Mouse (Mus musculus) forebrain, embryonic 15.5 days (tissue): ENCODE measurements around the gene Med16. TPM values are rescaled to one million over a fixed set of nuclear protein-coding genes. Genes with fewer than 3 reads are reported as not detected.
A peak's percentile ranks its signal among the peaks of the same experiment; 100 is the strongest.
"Not testable (repeated sequence)": the region's sequence is repeated elsewhere in the genome, so short reads cannot be mapped to it uniquely, and the experiment has no call there.

ENCODE experiments used
- ATAC-seq: fragments of 200-750 bp; cut with Nextera tagmentation; replicated peaks from 2 replicates; pipeline ENCODE4 v1.8.0; 2017; ENCODE audit warnings: mild to moderate bottlenecking, moderate TSS enrichment, moderate library complexity
- H3K27ac ChIP-seq: fragments of 300-500 bp; sonication (generic); replicated peaks from 2 replicates; pipeline ENCODE4 v1.5.1; 2015; ENCODE audit warnings: mild to moderate bottlenecking, inconsistent platforms
- H3K27me3 ChIP-seq: fragments of 300-500 bp; sonication (generic); 2 replicates; pipeline ENCODE4 v1.6.1; 2015; ENCODE audit warnings: inconsistent platforms
- H3K36me3 ChIP-seq: fragments of 300-500 bp; sonication (generic); 2 replicates; pipeline ENCODE4 v1.6.1; 2015; ENCODE audit warnings: mild to moderate bottlenecking, inconsistent platforms
- H3K4me1 ChIP-seq: fragments of 300-500 bp; sonication (generic); 2 replicates; pipeline ENCODE4 v1.6.1; 2015; ENCODE audit warnings: inconsistent platforms
- H3K4me2 ChIP-seq: fragments of 300-500 bp; sonication (generic); replicated peaks from 2 replicates; pipeline ENCODE4 v1.6.1; 2015; ENCODE audit warnings: mild to moderate bottlenecking, inconsistent platforms
- H3K4me3 ChIP-seq: fragments of 300-500 bp; sonication (generic); 2 replicates; pipeline ENCODE4 v1.5.1; 2015; ENCODE audit warnings: mild to moderate bottlenecking, inconsistent platforms
- H3K9ac ChIP-seq: fragments of 300-500 bp; sonication (generic); replicated peaks from 2 replicates; pipeline ENCODE4 v1.6.1; 2015; ENCODE audit warnings: mild to moderate bottlenecking, inconsistent platforms
- H3K9me3 ChIP-seq: fragments of 300-500 bp; sonication (generic); 2 replicates; pipeline ENCODE4 v1.6.1; 2016; ENCODE audit warnings: inconsistent platforms
- whole genome bisulfite sequencing: fragments of 180-500 bp; shearing (Covaris S2); methylation state at CpG from one replicate; pipeline ENCODE4 v1.1.7; 2015; ENCODE audit warnings: mixed read lengths; 5-methylcytosine and 5-hydroxymethylcytosine counted together
- polyA plus RNA-seq: library from polyadenylated mRNA; unstranded; fragments of >200 nt; fragmentation: Nextera tagmentation; extraction: Ambion mirVana; gene quantifications from 2 replicates; pipeline ENCODE4 v1.2.1, GENCODE M21; 2015

Gene Med16
- polyA plus RNA-seq, 1 experiment from 2014 or later, result 53.2 TPM

- peak within 1 kb of the TSS; percentile 47 for H3K9ac ChIP-seq
- WGBS, result 95% methylated on average over 4 of the region's 4 CpGs
- peaks cover 36% of the 10 kb centered on the region for H3K4me1 ChIP-seq
- no peak for ATAC-seq
- H3K27me3 ChIP-seq, result no peaks in the 10 kb centered on the region
- no peaks in the 10 kb centered on the region for H3K9me3 ChIP-seq
- peaks cover 28% of the 10 kb centered on the region for H3K36me3 ChIP-seq
- H3K27ac ChIP-seq, result peak within 1 kb of the TSS; percentile 98
- H3K4me2 ChIP-seq, result peak within 1 kb of the TSS; percentile 43; the same call in 1 of the 2 replicates
- H3K4me3 ChIP-seq, result no peak within 1 kb of the TSS
Measured at GRCm38 (mm10) chr10:79910556-79910955, 1.8 kb upstream of the Med16 start, which contains the start of gene Gm26602. TSS of gene Gm26602 (plus strand) at chr10:79910856.

DNA sequence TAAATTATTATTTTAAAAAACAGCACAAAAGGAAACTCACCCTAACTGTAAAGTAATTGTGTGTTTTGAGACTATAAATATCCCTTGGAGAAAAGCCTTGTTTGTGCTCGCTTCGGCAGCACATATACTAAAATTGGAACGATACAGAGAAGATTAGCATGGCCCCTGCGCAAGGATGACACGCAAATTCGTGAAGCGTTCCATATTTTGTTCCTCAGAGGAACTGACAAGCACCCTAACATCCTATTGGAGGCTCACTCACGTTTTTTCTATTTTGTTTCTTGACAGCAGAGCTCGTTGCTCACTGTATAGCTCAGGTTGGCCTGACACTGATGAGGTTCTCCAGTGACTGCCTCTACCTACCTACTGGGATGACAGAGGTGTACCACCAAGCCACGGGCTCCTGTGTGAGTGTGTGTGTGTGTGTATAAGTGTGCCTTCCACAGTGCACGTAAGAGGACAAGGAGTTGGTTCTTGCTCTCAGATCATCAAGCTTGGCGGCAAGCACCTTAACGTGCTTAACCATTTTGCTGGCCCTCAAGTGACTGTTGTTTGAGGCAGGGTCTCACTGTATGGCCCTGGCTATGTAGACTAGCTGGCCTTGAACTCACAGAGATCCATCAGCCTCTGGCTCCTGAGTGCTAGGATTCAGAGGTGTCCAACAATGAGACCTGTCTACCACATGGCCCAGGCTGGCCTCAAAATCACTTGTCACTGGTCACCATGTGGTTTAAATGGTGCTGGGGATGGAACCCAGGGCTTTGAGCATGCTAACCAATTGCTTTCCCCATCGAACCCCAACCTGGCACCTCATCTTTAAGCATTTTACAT, 584 bp upstream of the Med16 start:
- peaks cover 39% of the 10 kb centered on the region for H3K36me3 ChIP-seq
- H3K4me1 ChIP-seq, result peaks cover 23% of the 10 kb centered on the region
- peak; percentile 59 for ATAC-seq
- peak overlapping the region; percentile 74 for H3K4me3 ChIP-seq
- H3K9ac ChIP-seq, result peak overlapping the region; percentile 89
- peak overlapping the region; percentile 43 for H3K4me2 ChIP-seq
- no peaks in the 10 kb centered on the region for H3K27me3 ChIP-seq
- WGBS, result 23% methylated on average over 14 of the region's 14 CpGs
- H3K9me3 ChIP-seq, result no peaks in the 10 kb centered on the region
- peak overlapping the region; percentile 98 for H3K27ac ChIP-seq

- H3K9me3 ChIP-seq, result no peaks in the 10 kb centered on the region
- peak; percentile 1; the same call in 1 of the 2 replicates for ATAC-seq
- H3K4me2 ChIP-seq, result no peak overlapping the region
- 0 out of 2 replicates have a peak overlapping the region, but pooled peaks have one; percentile 74 for H3K4me3 ChIP-seq
- peaks cover 17% of the 10 kb centered on the region for H3K4me1 ChIP-seq
- 94% methylated on average over 10 of the region's 10 CpGs for WGBS
- no peak overlapping the region for H3K9ac ChIP-seq
- no peak overlapping the region for H3K27ac ChIP-seq
- no peaks in the 10 kb centered on the region for H3K27me3 ChIP-seq
- H3K36me3 ChIP-seq, result peaks cover 47% of the 10 kb centered on the region
Measured at GRCm38 (mm10) chr10:79907415-79907814, 1.3 kb downstream of the Med16 start.

GRCm38 (mm10) chr10:79906712-79907111, 2.0 kb downstream of the Med16 start:
- ATAC-seq, result no peak
- H3K27ac ChIP-seq, result no peak overlapping the region
- H3K4me2 ChIP-seq, result no peak overlapping the region
- H3K4me3 ChIP-seq, result no peak overlapping the region
- H3K9ac ChIP-seq, result no peak overlapping the region
- peaks cover 44% of the 10 kb centered on the region for H3K36me3 ChIP-seq
- WGBS, result 94% methylated on average over 9 of the region's 9 CpGs
- H3K9me3 ChIP-seq, result no peaks in the 10 kb centered on the region
- peaks cover 17% of the 10 kb centered on the region for H3K4me1 ChIP-seq
- no peaks in the 10 kb centered on the region for H3K27me3 ChIP-seq

GRCm38 (mm10) chr10:79900951-79901410, 7.7 kb downstream of the Med16 start:
- H3K9ac ChIP-seq, result no peak overlapping the region
- no peaks in the 10 kb centered on the region for H3K9me3 ChIP-seq
- H3K4me1 ChIP-seq, result peaks cover 7% of the 10 kb centered on the region
- H3K4me3 ChIP-seq, result no peak overlapping the region
- peak overlapping the region; percentile 27; the same call in 1 of the 2 replicates for H3K27ac ChIP-seq
- H3K36me3 ChIP-seq, result peaks cover 30% of the 10 kb centered on the region
- H3K4me2 ChIP-seq, result no peak overlapping the region
- H3K27me3 ChIP-seq, result no peaks in the 10 kb centered on the region
- 7% methylated on average over 2 of the region's 2 CpGs for WGBS
- ATAC-seq, result peak; percentile 63

DNA sequence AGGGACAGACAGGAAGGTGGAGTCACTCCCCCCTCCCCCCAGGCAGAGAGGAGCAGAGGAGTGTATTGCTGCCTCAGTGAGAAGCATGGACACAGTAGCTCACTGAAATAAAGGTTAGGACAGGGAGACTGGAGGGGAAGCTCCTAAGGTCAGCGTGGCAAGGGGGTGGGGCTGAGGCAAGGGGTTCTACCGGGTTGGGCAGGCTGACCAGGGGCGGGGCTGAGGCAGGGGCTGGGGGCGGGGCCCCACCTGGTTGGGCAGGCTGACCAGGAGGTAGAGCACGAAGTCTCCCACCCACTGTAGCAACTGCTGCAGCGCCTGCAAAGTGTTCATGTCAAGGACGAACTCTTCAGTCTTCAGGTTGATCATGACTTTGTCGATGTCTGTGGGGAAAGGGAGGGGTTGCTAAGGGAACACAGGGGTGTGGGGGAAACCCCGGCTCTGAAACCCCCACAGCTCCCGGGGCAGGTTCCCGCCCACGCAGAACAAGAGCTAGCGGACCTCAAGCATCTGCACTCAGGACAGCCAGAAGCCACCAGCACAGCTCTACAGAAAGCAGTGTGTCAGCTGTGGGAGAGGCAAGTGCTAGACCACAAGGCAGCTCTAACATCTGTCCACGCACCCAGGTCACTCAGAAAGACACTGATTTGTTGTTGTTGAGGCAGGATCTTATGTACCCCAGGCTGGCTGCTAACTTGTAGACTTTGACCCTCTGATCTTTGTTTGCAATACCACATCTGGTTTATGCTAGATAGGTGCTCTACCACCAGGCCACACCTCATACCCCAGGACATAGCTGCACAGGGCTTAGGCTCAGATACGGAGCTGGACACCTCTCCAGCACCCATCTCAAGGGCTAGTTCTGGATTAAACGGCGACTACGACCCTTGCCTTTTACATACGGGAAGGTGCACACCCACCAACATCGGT, 11.1 kb downstream of the Med16 start:
- no peak for ATAC-seq
- no peak overlapping the region for H3K27ac ChIP-seq
- no peaks in the 10 kb centered on the region for H3K27me3 ChIP-seq
- 51% methylated on average over 20 of the region's 20 CpGs for WGBS
- no peak overlapping the region for H3K4me2 ChIP-seq
- H3K4me3 ChIP-seq, result no peak overlapping the region
- H3K36me3 ChIP-seq, result peaks cover 13% of the 10 kb centered on the region
- H3K9ac ChIP-seq, result no peak overlapping the region
- H3K9me3 ChIP-seq, result no peaks in the 10 kb centered on the region
- peaks cover 7% of the 10 kb centered on the region for H3K4me1 ChIP-seq

- no peaks in the 10 kb centered on the region for H3K9me3 ChIP-seq
- peaks cover 13% of the 10 kb centered on the region for H3K36me3 ChIP-seq
- WGBS, result 89% methylated on average over 13 of the region's 13 CpGs
Measured at GRCm38 (mm10) chr10:79896814-79897213, 11.9 kb downstream of the Med16 start.

GRCm38 (mm10) chr10:79896306-79896705, 12.4 kb downstream of the Med16 start:
- ATAC-seq, result no peak
- H3K27ac ChIP-seq, result no peak overlapping the region
- H3K4me2 ChIP-seq, result no peak overlapping the region
- no peaks in the 10 kb centered on the region for H3K27me3 ChIP-seq
- 90% methylated on average over 16 of the region's 16 CpGs for WGBS
- no peak overlapping the region for H3K9ac ChIP-seq
- no peaks in the 10 kb centered on the region for H3K9me3 ChIP-seq
- H3K36me3 ChIP-seq, result peaks cover 13% of the 10 kb centered on the region
- no peak overlapping the region for H3K4me3 ChIP-seq
- peaks cover 6% of the 10 kb centered on the region for H3K4me1 ChIP-seq

More at GRCm38 (mm10) chr10:79896814-79897213, 11.9 kb downstream of the Med16 start:
- no peak overlapping the region for H3K4me3 ChIP-seq
- no peaks in the 10 kb centered on the region for H3K27me3 ChIP-seq
- no peak for ATAC-seq
- no peak overlapping the region for H3K4me2 ChIP-seq
- peaks cover 7% of the 10 kb centered on the region for H3K4me1 ChIP-seq
- H3K27ac ChIP-seq, result no peak overlapping the region
- no peak overlapping the region for H3K9ac ChIP-seq

- H3K4me2 ChIP-seq, H3K4me3 ChIP-seq, H3K27me3 ChIP-seq, H3K9me3 ChIP-seq, H3K9ac ChIP-seq, H3K4me1 ChIP-seq, H3K27ac ChIP-seq: not testable (repeated sequence)
- 42% methylated on average over 22 of the region's 22 CpGs for WGBS
- peaks cover 13% of the 10 kb centered on the region; the same call in 1 of the 2 replicates for H3K36me3 ChIP-seq
- peak; percentile 69 for ATAC-seq
Measured at GRCm38 (mm10) chr10:79892451-79893118, 16.1 kb downstream of the Med16 start.

DNA sequence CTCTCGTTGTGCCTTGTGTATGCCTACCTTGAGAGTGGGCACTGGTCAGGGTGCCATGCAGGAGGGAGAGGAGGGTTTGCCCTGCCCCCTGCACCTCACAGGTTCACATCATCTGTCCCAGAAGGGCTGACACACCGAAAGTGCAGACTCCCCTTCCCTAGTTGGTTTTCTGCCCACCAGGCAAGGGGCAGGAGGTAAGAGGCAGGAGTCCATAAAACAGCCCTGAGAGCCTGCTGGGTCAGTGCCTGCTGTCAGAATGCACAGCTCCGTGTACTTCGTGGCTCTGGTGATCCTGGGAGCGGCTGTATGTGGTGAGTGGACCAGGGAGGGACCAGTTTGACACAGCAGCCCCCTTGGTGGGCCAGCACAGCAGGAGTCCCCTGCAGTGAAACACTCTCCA, 18.1 kb downstream of the Med16 start, which contains the start of gene Cfd:
TSS of gene Cfd (plus strand) at position 184 of the 400 bp plus-strand sequence.
- Histone ChIP-seq H3K4me1 (no peaks in the 10 kb centered on the region), H3K9ac (no peak within 1 kb of the TSS), H3K27me3 (no peaks in the 10 kb centered on the region), H3K9me3 (no peaks in the 10 kb centered on the region), H3K36me3 (peaks cover 5% of the 10 kb centered on the region; the same call in 1 of the 2 replicates), H3K27ac (no peak within 1 kb of the TSS), H3K4me2 (no peak within 1 kb of the TSS), H3K4me3 (no peak within 1 kb of the TSS)
- ATAC-seq, result no peak
- 42% methylated on average over 5 of the region's 5 CpGs for WGBS

DNA sequence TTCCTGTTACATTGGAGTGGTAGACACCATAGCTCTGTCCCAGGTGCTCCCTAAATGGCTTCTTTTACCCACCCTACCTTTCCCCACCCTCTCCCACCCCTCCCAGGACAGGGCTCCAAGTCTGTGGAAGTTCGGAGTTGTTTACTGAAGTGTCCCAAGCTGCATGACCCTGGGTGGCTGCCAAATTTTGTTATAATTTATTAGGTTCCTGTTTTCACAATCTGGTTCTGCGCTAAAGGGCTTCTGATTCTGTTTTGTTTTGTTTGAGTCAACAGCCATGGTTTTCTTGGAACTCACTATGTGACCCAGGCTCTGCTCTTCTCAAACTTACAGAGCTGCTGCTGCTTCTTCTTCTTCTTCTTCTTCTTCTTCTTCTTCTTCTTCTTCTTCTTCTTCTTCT, 19.3 kb downstream of the Med16 start:
- H3K27ac ChIP-seq, result no peak overlapping the region
- no peak overlapping the region for H3K4me3 ChIP-seq
- no peaks in the 10 kb centered on the region for H3K27me3 ChIP-seq
- ATAC-seq, result no peak
- no peaks in the 10 kb centered on the region for H3K36me3 ChIP-seq
- no peaks in the 10 kb centered on the region for H3K9me3 ChIP-seq
- H3K4me2 ChIP-seq, result no peak overlapping the region
- 89% methylated on average over 2 of the region's 2 CpGs for WGBS
- no peak overlapping the region for H3K9ac ChIP-seq
- H3K4me1 ChIP-seq, result no peaks in the 10 kb centered on the region
